Comparison of ENCODE assay signal across 9 mouse cellular contexts in genomic region chr7:97424621-97425245, GRCm38 (mm10). TPM values are rescaled to one million over a fixed set of nuclear protein-coding genes. Genes with fewer than 3 reads are reported as not detected.
DNase-seq lines count a peak whose midpoint lies in the region; ATAC-seq lines count a peak whose summit lies in the region.
"Had no signal": no experiment of that assay in that cellular context is flagged by ENCODE, and none has a peak within 500 bp of the region (broad histone marks: within the 10 kb centered on the region; RNA-seq: fewer than 3 reads in every experiment).

No protein-coding gene starts in this region.

- peak; percentile 82 for ATAC-seq in hindbrain, embryonic 15.5 days (ENCODE audit: low FRiP score, low read depth)

- DNase-seq in NIH3T3 (ENCODE audit: low read depth) = peak; percentile 90
- DNase-seq in cerebellum, postnatal 14 days = peak; percentile 98 to 99
- DNase-seq in frontal cortex, postnatal 25 days (ENCODE audit: low spot score in 2 of 2) = peak; percentile 86 to 93
- DNase-seq in left cerebral cortex, adult 11 months (ENCODE audit: low spot score) = peak; percentile 66
- peak; percentile 94 for DNase-seq in lung, postnatal 36 days
- peak; percentile 86 for DNase-seq in retina, postnatal 1 day
- peak; percentile 94 for DNase-seq in thymus, postnatal 4 days

- H3K9ac ChIP-seq in hindbrain, embryonic 15.5 days = no peak overlapping the region

- no peak overlapping the region for H3K27ac ChIP-seq in hindbrain, embryonic 15.5 days (replicated peaks)

- peak overlapping the region; percentile 13; the same call in 1 of the 2 replicates for H3K4me2 ChIP-seq in hindbrain, embryonic 15.5 days

- H3K9me3 ChIP-seq in hindbrain, embryonic 15.5 days = no peaks in the 10 kb centered on the region
- H3K9me3 ChIP-seq: megakaryocyte, embryonic 14.5 days had no signal

- no peak overlapping the region for H3K4me3 ChIP-seq in hindbrain, embryonic 15.5 days
- H3K4me3 ChIP-seq: megakaryocyte, embryonic 14.5 days had no signal

- H3K4me1 ChIP-seq in hindbrain, embryonic 15.5 days (replicated peaks) = peaks cover 20% of the 10 kb centered on the region

- 10% methylated on average over 12 of the region's 12 CpGs for WGBS in hindbrain, embryonic 15.5 days

- H3K36me3 ChIP-seq in hindbrain, embryonic 15.5 days = no peaks in the 10 kb centered on the region

- no peaks in the 10 kb centered on the region for H3K27me3 ChIP-seq in hindbrain, embryonic 15.5 days

RNA-seq across cellular contexts. Expression of gene Thrsp, which starts 7.2 kb away (rescaled TPM):
- 2.4 and 3.3 TPM in 2 replicates for polyA plus RNA-seq in hindbrain, embryonic 15.5 days (2015; fragmentation: Nextera tagmentation; extraction: Ambion mirVana)

RNA-seq across cellular contexts. Expression of gene Ndufc2, which starts 24.9 kb away (rescaled TPM):
- 440 and 478 TPM in 2 replicates for polyA plus RNA-seq in hindbrain, embryonic 15.5 days (2015; fragmentation: Nextera tagmentation; extraction: Ambion mirVana)

RNA-seq across cellular contexts. Expression of gene Kctd14, which starts 26.4 kb away (rescaled TPM):
- 1.2 and 1.5 TPM in 2 replicates for polyA plus RNA-seq in hindbrain, embryonic 15.5 days (2015; fragmentation: Nextera tagmentation; extraction: Ambion mirVana)

RNA-seq across cellular contexts. Expression of gene Alg8, which starts 53.3 kb away (rescaled TPM):
- 14.8 and 16.2 TPM in 2 replicates for polyA plus RNA-seq in hindbrain, embryonic 15.5 days (2015; fragmentation: Nextera tagmentation; extraction: Ambion mirVana)

RNA-seq across cellular contexts. Expression of gene Ints4, which starts 56.0 kb away (rescaled TPM):
- 41.4 and 42.5 TPM in 2 replicates for polyA plus RNA-seq in hindbrain, embryonic 15.5 days (2015; fragmentation: Nextera tagmentation; extraction: Ambion mirVana)
